Mouse (Mus musculus): Measurements from ENCODE around the gene Emc10.

Emc10 gene

GRCm38 (mm10) chr7:44495992-44496770, at the start of gene Emc10, which contains the start of gene Fam71e1:
Gene Emc10, minus strand, starts transcription at chr7:44496529.
Gene Fam71e1, plus strand, starts transcription at chr7:44496581.
- peak; percentile 97 to 99 for DNase-seq (ENCODE audit: low spot score in 2 of 2)

DNA sequence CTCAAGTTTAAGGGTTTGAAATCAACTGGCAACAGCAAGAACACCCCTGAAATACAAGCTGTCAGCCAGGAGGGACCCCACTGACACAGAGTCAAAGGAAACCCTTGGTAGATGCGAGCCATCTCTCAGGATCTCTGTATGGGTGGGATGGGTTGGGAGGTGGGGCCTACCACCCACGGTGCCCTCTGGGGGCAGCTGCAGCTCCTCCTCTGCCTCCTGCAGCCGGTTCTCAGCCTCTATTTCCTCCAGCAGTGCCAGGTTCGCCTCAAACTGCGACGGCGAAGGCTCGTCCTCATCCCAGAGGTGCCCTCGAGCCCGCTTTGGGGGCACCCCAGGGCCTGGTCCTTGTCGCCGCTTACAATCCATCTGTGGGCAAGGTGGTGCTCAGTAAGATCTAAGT, 46.7 kb upstream of the Emc10 start:
- DNase-seq (ENCODE audit: low spot score in 2 of 2), result no peak

DNA sequence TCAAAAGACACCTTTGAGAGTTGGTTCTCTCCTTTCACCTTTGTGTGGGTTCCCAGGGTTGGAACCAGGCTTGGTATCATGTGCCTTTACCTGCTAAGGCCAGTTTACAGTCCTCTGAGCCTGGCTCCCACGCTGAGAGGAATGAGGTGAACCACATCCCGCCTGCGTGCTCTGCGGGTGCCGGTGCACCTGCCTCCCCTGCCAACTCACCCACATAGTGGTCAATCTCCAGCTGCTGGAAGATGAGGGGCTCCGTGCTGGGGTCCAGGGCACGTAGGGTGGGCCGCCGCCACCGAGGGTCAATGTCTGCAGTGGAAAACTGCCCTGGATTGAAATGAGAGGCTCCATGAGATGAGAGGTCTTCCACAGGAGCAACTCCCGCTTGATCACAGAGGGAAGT, 46.2 kb upstream of the Emc10 start:
- no peak for DNase-seq (ENCODE audit: low spot score in 2 of 2)

- no peak for DNase-seq (ENCODE audit: low spot score in 2 of 2)
Measured at GRCm38 (mm10) chr7:44538756-44539624, 42.7 kb upstream of the Emc10 start.

DNA sequence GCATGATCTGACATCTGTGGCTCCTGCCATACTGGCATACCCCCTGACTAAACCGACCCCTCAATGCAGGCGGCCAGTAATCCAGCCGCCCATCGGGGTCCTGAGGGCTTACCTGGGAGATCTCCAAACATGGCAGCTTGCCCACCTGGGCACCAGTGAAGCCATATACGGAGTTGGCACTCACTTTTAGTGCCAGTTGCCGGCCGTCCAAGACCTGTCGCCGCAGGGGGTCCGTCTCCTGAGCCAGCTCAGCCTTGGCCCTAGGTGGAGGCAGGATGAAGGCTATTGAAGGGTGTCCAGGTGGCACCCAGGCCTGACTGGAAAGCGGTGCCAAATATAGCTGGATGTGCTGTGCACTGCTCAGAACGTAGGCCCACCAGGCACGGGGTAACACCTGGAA, 41.2 kb upstream of the Emc10 start:
- no peak for DNase-seq (ENCODE audit: low spot score in 2 of 2)

DNA sequence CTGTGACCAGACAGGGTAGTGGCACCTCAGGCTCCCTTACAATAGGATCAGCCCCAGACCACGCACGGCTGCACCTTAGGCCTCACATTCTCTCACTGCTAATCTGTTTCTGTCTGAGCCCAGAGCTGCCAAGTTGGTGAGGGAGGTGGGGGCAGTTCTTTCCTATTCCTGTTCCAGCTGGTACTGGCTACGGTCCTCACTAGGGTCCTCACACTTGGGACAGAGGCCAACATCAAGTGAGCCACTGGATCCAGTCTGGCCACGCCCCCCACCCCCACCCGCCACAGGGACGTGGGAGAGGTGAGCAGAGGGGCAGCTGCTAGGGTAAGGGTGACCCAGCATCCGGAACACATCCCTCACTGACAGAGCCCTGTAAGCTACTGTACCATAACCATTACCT, 40.7 kb upstream of the Emc10 start:
- DNase-seq (ENCODE audit: low spot score in 2 of 2), result no peak

- no peak for DNase-seq (ENCODE audit: low spot score in 2 of 2)
Measured at GRCm38 (mm10) chr7:44536590-44536968, 40.2 kb upstream of the Emc10 start.

DNA sequence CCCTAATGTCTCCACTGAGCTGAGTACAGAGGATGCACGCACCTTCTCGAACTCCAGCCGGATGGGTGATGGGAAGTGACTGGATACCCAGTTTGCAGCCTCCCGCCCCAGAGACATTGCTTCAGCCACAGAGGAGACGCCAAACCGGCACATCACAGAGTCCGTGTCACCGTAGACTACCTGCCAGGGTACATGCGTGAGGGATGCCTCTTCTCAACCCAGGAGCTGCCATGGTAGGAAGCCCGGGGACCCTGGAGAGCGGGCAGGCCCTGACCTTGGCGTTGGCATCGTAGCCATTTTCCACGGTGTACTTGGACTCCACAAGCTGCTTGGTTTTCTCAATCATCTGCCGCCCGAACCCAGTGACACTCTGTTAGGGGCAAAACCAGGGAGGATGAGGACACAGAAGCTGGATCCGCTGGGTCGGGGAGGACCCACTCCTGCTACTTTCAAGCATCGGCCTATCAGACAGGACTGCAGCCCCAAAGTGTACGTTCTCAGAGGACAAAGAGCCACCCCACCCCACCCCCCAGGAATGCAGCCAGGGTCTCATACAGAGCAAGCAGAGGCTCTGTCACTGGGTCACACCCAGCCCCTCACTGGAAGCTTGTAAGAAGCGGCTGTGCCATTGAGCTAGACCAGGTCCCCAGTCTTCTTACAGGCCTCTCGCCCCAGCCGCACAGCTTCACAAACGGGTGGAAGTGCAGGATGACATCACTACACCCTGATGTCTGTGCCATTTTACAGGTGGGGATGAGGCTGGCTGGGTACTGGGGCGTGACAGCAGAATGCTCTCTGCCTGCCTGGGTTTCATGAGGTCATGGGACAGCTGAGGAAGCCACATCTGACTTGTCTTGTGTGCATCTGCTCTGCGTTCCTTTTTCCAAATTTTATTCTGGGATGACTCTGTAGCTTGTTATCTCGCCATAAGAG, 39.6 kb upstream of the Emc10 start:
- DNase-seq (ENCODE audit: low spot score in 2 of 2), result peak in 1 of 2 experiments; percentile 56

DNA sequence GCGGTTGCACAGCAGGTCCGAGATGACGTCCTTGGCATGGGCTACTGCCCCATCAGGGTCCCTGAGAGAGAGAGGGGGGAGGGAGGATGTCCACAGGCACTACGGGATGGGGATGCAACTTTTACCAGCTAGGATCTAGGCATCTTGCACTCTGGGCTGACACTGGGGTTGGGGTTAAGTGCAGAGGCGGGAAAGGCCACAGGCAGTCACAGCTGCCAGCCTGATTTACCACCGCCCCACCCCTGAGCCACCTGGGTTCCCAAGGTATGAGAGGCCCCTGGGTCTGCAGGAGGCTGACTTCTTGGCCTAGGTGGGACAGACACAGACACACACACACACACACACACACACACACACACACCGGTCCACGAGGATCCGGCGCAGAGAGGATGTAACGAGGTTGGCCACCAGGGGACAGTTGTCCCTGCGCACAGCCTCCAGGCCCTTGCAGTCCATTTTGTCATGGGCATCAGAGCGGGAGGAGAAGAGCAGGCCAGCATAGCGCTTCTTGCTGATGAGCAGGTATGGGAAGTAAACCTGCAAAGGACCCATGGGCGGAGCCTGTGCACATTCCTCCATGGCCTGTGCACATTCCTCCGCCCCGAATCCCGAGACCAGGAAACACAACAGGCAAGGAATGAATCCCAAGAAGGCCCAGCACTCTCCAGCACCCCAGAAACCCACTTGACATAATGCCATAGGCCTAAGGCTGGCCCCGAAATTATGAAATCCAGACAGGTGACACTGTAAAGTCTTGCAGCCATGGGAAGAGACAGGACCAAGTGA, 38.5 kb upstream of the Emc10 start:
- no peak for DNase-seq (ENCODE audit: low spot score in 2 of 2)

DNA sequence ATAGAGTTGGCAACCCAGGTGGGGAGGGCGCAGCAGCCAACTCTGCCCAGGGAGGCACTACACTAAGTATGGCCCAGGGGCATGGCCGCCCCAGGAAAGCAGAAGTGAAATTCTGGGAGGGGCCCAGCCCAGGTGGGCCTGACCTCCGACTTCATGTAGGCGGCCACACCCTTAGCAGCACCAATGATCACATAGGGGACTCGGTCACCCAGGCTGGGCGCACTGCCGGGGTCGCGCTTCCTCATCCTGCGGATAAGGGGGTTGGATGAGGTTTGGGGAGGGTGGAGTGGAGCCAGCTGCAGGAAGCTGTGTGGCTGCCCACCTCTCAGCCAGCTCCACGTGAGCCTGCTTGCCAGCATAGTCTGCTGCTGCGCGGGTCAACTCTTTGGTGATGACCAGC, 37.9 kb upstream of the Emc10 start:
- peak in 1 of 2 experiments; percentile 86 for DNase-seq (ENCODE audit: low spot score in 2 of 2)

GRCm38 (mm10) chr7:44533746-44534045, 37.4 kb upstream of the Emc10 start:
- no peak for DNase-seq (ENCODE audit: low spot score in 2 of 2)

DNA sequence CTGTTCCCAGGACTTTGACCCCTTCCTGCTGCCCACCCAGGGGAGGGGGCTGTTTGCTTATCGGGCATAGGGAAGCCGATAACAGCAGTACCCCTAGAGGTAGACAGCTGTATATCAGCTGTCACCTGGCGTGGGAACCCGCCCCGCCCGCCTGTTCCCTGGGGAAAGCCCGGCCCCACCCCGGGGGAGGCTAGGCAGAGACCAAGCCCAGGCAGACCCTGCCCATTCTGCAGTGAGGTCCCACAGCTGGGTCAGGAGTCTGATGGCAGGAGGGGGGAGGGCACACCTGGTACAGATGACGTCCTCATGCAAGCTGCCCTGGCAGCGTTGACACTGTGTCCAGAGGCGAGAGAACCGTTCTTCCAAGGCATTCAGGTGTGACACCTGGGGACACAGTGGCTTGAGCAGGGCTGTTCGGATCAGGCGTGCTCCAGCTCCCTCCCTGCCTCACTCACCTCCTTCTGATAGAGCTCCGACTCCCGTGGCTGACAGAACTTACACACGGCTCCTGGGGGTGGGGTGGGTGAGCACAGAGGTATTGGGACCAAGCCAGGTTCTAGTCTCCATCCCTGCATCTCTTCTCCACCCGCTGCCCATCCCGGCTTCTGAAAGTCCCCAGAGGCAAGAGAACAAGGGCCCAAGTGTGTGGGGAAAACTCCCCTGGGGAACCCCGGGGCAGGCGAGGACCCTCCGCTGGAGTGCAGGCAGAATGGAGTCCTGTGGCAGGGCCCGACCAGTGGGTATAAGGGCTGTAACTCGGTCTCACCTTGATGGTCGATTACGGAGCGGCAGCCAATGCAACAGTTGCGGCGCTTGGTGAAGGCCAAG, 36.8 kb upstream of the Emc10 start:
- DNase-seq (ENCODE audit: low spot score in 2 of 2), result no peak

DNA sequence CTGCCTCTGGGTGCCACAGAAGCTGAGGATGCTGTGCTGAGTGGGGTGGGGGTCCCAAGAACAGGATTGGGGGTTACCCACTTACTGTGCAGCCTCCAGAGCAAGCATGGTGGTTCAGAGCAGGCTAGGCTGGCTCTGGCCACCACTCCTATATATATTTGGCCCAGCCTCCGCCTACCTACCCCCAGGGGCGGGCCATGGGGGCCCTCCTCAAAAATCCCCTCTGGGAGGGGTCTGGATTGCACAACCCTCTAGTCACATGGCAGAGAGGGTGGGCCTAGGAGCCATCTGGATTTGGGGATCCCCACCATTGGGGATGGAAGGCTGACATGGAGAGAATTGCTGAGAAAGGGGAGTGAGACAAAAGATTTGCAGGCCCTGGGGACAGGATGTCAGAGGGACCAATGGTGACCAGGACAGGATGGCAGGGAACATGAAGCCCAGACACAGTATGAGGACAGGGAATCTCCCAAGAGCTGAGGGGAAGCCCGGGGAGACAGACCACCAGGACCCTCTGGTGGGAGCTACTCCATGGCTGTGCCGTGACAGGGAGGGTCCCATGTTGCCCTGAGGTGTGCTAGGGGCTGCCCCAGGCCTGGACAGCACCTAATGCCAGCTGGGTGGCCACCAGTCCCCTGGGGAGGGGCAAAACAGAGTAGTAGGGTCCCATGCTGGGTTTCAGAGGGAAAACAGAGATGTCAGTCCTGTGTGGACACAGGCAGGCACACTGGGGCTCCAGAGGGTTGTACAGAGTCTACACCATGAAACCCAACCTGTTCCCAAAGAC, 35.8 kb upstream of the Emc10 start, which contains the start of gene Spib:
Spib (minus strand) TSS at position 126 of the 787 bp plus-strand sequence.
- DNase-seq (ENCODE audit: low spot score in 2 of 2), result no peak

GRCm38 (mm10) chr7:44531207-44531606, 34.9 kb upstream of the Emc10 start:
- DNase-seq (ENCODE audit: low spot score in 2 of 2), result no peak

GRCm38 (mm10) chr7:44530507-44530906, 34.2 kb upstream of the Emc10 start:
- no peak for DNase-seq (ENCODE audit: low spot score in 2 of 2)

GRCm38 (mm10) chr7:44529518-44529917, 33.2 kb upstream of the Emc10 start:
- DNase-seq (ENCODE audit: low spot score in 2 of 2), result no peak

DNA sequence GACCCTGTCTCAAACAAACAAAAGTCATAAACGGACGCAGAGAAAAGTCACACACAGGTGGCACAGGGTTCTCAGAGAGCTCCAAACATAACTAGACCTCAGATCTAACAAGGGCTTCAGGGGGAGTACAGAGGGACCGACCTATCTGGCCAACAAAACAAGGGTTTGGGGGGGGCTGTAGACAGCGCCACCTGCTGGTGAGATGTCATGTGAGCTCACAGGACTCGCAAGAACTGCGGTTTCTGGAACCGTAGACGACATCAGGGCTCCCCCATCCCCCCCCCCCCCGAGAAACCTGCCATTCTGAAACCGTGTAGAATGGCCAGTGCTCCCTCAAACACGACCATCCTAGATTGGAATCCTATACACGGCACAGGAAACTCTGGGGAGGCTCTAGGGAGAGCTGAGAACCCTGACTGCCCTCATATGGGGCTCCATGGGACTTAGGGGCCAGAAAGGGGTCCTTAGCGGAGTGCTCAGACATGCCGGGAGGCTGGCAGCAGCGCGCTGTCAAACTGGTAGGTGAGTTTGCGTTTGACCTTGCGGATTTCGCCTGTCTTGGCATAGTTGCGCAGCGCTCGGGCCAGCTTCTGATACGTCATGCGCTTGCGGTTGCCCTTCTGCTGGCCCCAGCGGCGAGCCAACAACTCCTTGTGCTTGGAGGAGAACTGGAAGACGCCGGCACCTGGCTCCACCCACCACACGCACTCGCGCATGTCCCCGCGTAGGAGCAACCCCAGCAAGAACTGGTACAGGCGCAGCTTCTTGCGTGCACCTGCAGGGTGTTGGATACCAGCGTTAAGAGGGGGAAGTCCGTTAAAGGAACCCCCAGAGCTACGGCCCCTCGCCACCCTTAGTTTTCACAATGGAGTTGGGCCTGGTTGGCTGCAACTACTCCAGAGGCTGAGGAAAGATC, 31.4 kb upstream of the Emc10 start:
- DNase-seq (ENCODE audit: low spot score in 2 of 2), result peak; percentile 74 to 88

- DNase-seq (ENCODE audit: low spot score in 2 of 2), result no peak
Measured at GRCm38 (mm10) chr7:44526414-44527154, 30.3 kb upstream of the Emc10 start.
